Mouse (Mus musculus): ENCODE data around the gene Ffar3. TPM values are rescaled to one million over a fixed set of nuclear protein-coding genes. Genes with fewer than 3 reads are reported as not detected.

The Ffar3 gene
- polyA plus RNA-seq, 1 experiment from 2014 or later, result not detected

GRCm38 (mm10) chr7:30812291-30812807, 43.6 kb downstream of the Ffar3 start:
- H3K9ac ChIP-seq (replicated peaks; ENCODE audit: low read depth, low read length), result no peak overlapping the region
- H3K27me3 ChIP-seq (replicated peaks; ENCODE audit: control insufficient read depth, insufficient read depth, low read length), result no peaks in the 10 kb centered on the region
- H3K9me3 ChIP-seq (ENCODE audit: control insufficient read depth, low read length), result no peaks in the 10 kb centered on the region
- H3K4me2 ChIP-seq (ENCODE audit: low read length), result no peak overlapping the region
- H3K36me3 ChIP-seq (ENCODE audit: control insufficient read depth, insufficient read depth), result no peaks in the 10 kb centered on the region
- no peak for ATAC-seq
- no peak overlapping the region for H3K4me3 ChIP-seq (replicated peaks; ENCODE audit: low read length)
- 61% methylated on average over 6 of the region's 6 CpGs for WGBS
- no peak overlapping the region for H3K27ac ChIP-seq (ENCODE audit: low read length)
- H3K4me1 ChIP-seq (replicated peaks; ENCODE audit: control insufficient read depth, insufficient read depth, low read length), result no peaks in the 10 kb centered on the region

GRCm38 (mm10) chr7:30811757-30812290, 44.2 kb downstream of the Ffar3 start:
- Histone ChIP-seq H3K4me1 (replicated peaks; ENCODE audit: control insufficient read depth, insufficient read depth, low read length) (no peaks in the 10 kb centered on the region), H3K9ac (replicated peaks; ENCODE audit: low read depth, low read length) (no peak overlapping the region), H3K27ac (ENCODE audit: low read length) (no peak overlapping the region), H3K36me3 (ENCODE audit: control insufficient read depth, insufficient read depth) (no peaks in the 10 kb centered on the region), H3K4me3 (replicated peaks; ENCODE audit: low read length) (no peak overlapping the region), H3K27me3 (replicated peaks; ENCODE audit: control insufficient read depth, insufficient read depth, low read length) (no peaks in the 10 kb centered on the region), H3K4me2 (ENCODE audit: low read length) (no peak overlapping the region), H3K9me3 (ENCODE audit: control insufficient read depth, low read length) (no peaks in the 10 kb centered on the region)
- 75% methylated on average over 9 of the region's 9 CpGs for WGBS
- no peak for ATAC-seq

GRCm38 (mm10) chr7:30810319-30810718, 45.7 kb downstream of the Ffar3 start:
- Histone ChIP-seq H3K36me3 (ENCODE audit: control insufficient read depth, insufficient read depth) (no peaks in the 10 kb centered on the region), H3K9ac (replicated peaks; ENCODE audit: low read depth, low read length) (no peak overlapping the region), H3K4me3 (replicated peaks; ENCODE audit: low read length) (no peak overlapping the region), H3K27ac (ENCODE audit: low read length) (no peak overlapping the region), H3K27me3 (replicated peaks; ENCODE audit: control insufficient read depth, insufficient read depth, low read length) (no peaks in the 10 kb centered on the region), H3K9me3 (ENCODE audit: control insufficient read depth, low read length) (no peaks in the 10 kb centered on the region), H3K4me2 (ENCODE audit: low read length) (no peak overlapping the region), H3K4me1 (replicated peaks; ENCODE audit: control insufficient read depth, insufficient read depth, low read length) (no peaks in the 10 kb centered on the region)
- no peak for ATAC-seq
- WGBS, result 58% methylated on average over 6 of the region's 6 CpGs

- Histone ChIP-seq H3K9me3 (ENCODE audit: control insufficient read depth, low read length) (no peaks in the 10 kb centered on the region; the same call in 1 of the 2 replicates), H3K4me2 (ENCODE audit: low read length) (no peak overlapping the region), H3K36me3 (ENCODE audit: control insufficient read depth, insufficient read depth) (no peaks in the 10 kb centered on the region), H3K27me3 (replicated peaks; ENCODE audit: control insufficient read depth, insufficient read depth, low read length) (no peaks in the 10 kb centered on the region), H3K27ac (ENCODE audit: low read length) (no peak overlapping the region), H3K9ac (replicated peaks; ENCODE audit: low read depth, low read length) (no peak overlapping the region), H3K4me1 (replicated peaks; ENCODE audit: control insufficient read depth, insufficient read depth, low read length) (no peaks in the 10 kb centered on the region), H3K4me3 (replicated peaks; ENCODE audit: low read length) (no peak overlapping the region)
- no peak for ATAC-seq
- 48% methylated on average over 6 of the region's 6 CpGs for WGBS
These were observed 50.1 kb downstream of the Ffar3 start for GRCm38 (mm10) chr7:30805924-30806323.

Other genes with a start within 250 kb of the Ffar3 start
- gene Upk1a, start 243.3 kb downstream of the Ffar3 start, polyA plus RNA-seq (2015; fragmentation: Nextera tagmentation; extraction: Ambion mirVana), result 0.34 and 0.40 TPM in 2 replicates
- gene Cox6b1, start 230.0 kb downstream of the Ffar3 start, polyA plus RNA-seq (2015; fragmentation: Nextera tagmentation; extraction: Ambion mirVana), result 860 and 869 TPM in 2 replicates
- not detected in 2 replicates for gene Etv2, start 220.3 kb downstream of the Ffar3 start, polyA plus RNA-seq (2015; fragmentation: Nextera tagmentation; extraction: Ambion mirVana)
- 153 and 155 TPM in 2 replicates for gene Rbm42, start 205.9 kb downstream of the Ffar3 start, polyA plus RNA-seq (2015; fragmentation: Nextera tagmentation; extraction: Ambion mirVana)
- 34.0 and 34.5 TPM in 2 replicates for gene Haus5, start 191.2 kb downstream of the Ffar3 start, polyA plus RNA-seq (2015; fragmentation: Nextera tagmentation; extraction: Ambion mirVana)
- not detected in 2 replicates for gene Pmis2, start 184.6 kb downstream of the Ffar3 start, polyA plus RNA-seq (2015; fragmentation: Nextera tagmentation; extraction: Ambion mirVana)
- not detected in 2 replicates for gene 2200002J24Rik, start 157.3 kb downstream of the Ffar3 start, polyA plus RNA-seq (2015; fragmentation: Nextera tagmentation; extraction: Ambion mirVana)
- 1.3 and 2.4 TPM in 2 replicates for gene Atp4a, start 144.0 kb downstream of the Ffar3 start, polyA plus RNA-seq (2015; fragmentation: Nextera tagmentation; extraction: Ambion mirVana)
- 202 and 214 TPM in 2 replicates for gene Tmem147, start 126.6 kb downstream of the Ffar3 start, polyA plus RNA-seq (2015; fragmentation: Nextera tagmentation; extraction: Ambion mirVana)
- gene Gapdhs, start 112.5 kb downstream of the Ffar3 start, polyA plus RNA-seq (2015; fragmentation: Nextera tagmentation; extraction: Ambion mirVana), result 0.68 and 1.1 TPM in 2 replicates
- gene Sbsn, start 104.7 kb downstream of the Ffar3 start, polyA plus RNA-seq (2015; fragmentation: Nextera tagmentation; extraction: Ambion mirVana), result 2.2 and 2.3 TPM in 2 replicates
- gene Dmkn, start 92.4 kb downstream of the Ffar3 start, polyA plus RNA-seq (2015; fragmentation: Nextera tagmentation; extraction: Ambion mirVana), result 1.1 and 2.2 TPM in 2 replicates
- gene Krtdap, start 68.3 kb downstream of the Ffar3 start, polyA plus RNA-seq (2015; fragmentation: Nextera tagmentation; extraction: Ambion mirVana), result 3.9 TPM in 1 of 2 replicates, not detected in the other
- 0.14 TPM in 1 of 2 replicates, not detected in the other for gene Ffar2, start 32.4 kb downstream of the Ffar3 start, polyA plus RNA-seq (2015; fragmentation: Nextera tagmentation; extraction: Ambion mirVana)
- not detected in 2 replicates for gene Ffar1, start 5.4 kb upstream of the Ffar3 start, polyA plus RNA-seq (2015; fragmentation: Nextera tagmentation; extraction: Ambion mirVana)
- 0.25 TPM in 1 of 2 replicates, not detected in the other for gene Cd22, start 24.2 kb upstream of the Ffar3 start, polyA plus RNA-seq (2015; fragmentation: Nextera tagmentation; extraction: Ambion mirVana)
- gene Mag, start 58.7 kb upstream of the Ffar3 start, polyA plus RNA-seq (2015; fragmentation: Nextera tagmentation; extraction: Ambion mirVana), result 1.0 and 1.8 TPM in 2 replicates
- not detected in 2 replicates for gene Hamp2, start 68.5 kb upstream of the Ffar3 start, polyA plus RNA-seq (2015; fragmentation: Nextera tagmentation; extraction: Ambion mirVana)
- gene Hamp, start 87.9 kb upstream of the Ffar3 start, polyA plus RNA-seq (2015; fragmentation: Nextera tagmentation; extraction: Ambion mirVana), result not detected in 2 replicates
- gene Usf2, start 100.6 kb upstream of the Ffar3 start, polyA plus RNA-seq (2015; fragmentation: Nextera tagmentation; extraction: Ambion mirVana), result 30.0 and 32.3 TPM in 2 replicates
- 21.3 and 23.2 TPM in 2 replicates for gene Lsr, start 117.3 kb upstream of the Ffar3 start, polyA plus RNA-seq (2015; fragmentation: Nextera tagmentation; extraction: Ambion mirVana)
- 0.26 and 0.42 TPM in 2 replicates for gene Fam187b, start 117.6 kb upstream of the Ffar3 start, polyA plus RNA-seq (2015; fragmentation: Nextera tagmentation; extraction: Ambion mirVana)
- 21.7 and 23.4 TPM in 2 replicates for gene Fxyd5, start 186.3 kb upstream of the Ffar3 start, polyA plus RNA-seq (2015; fragmentation: Nextera tagmentation; extraction: Ambion mirVana)
- 51.0 and 95.0 TPM in 2 replicates for gene Fxyd7, start 195.3 kb upstream of the Ffar3 start, polyA plus RNA-seq (2015; fragmentation: Nextera tagmentation; extraction: Ambion mirVana)
- gene Fxyd1, start 201.0 kb upstream of the Ffar3 start, polyA plus RNA-seq (2015; fragmentation: Nextera tagmentation; extraction: Ambion mirVana), result 10.7 and 14.5 TPM in 2 replicates
- 0.20 and 0.24 TPM in 2 replicates for gene Lgi4, start 203.2 kb upstream of the Ffar3 start, polyA plus RNA-seq (2015; fragmentation: Nextera tagmentation; extraction: Ambion mirVana)
- gene Fxyd3, start 220.5 kb upstream of the Ffar3 start, polyA plus RNA-seq (2015; fragmentation: Nextera tagmentation; extraction: Ambion mirVana), result 0.15 and 0.66 TPM in 2 replicates

Measured in forebrain, embryonic 16.5 days (tissue).